Mouse (Mus musculus) myocyte (in vitro differentiated cells): ENCODE measurements around the gene Gm17535.
"Not testable (repeated sequence)": the region's sequence is repeated elsewhere in the genome, so short reads cannot be mapped to it uniquely, and the experiment has no call there.

Experiments used
- E2F4 ChIP-seq: IDR thresholded peaks from one replicate; pipeline ENCODE4 v1.6.1; 2011; ENCODE audit warnings: mild to moderate bottlenecking, control low read depth, moderate library complexity; ENCODE audit not compliant: insufficient read depth
- MYOG ChIP-seq, 3 experiments: IDR thresholded peaks; one replicate each; pipeline ENCODE4 v1.6.1; 2011; ENCODE audit warnings: control low read depth in 2 of 3, low read depth in 2 of 3, mild to moderate bottlenecking in 2 of 3; ENCODE audit not compliant: insufficient read length in 2 of 3, control insufficient read depth in 1 of 3, insufficient read depth in 1 of 3
- POLR2AphosphoS2 ChIP-seq: IDR thresholded peaks from one replicate; pipeline ENCODE4 v1.6.1; 2011; ENCODE audit warnings: low read depth, control low read depth; ENCODE audit not compliant: insufficient read length

- TF ChIP-seq MYOG (IDR thresholded peaks at IDR 0.05; ENCODE audit: control insufficient read depth in 1 of 3, insufficient read depth in 1 of 3, insufficient read length in 2 of 3, low read depth in 2 of 3); POLR2AphosphoS2; E2F4: not testable (repeated sequence)
These were observed 32.3 kb upstream of the Gm17535 start for GRCm38 (mm10) chr9:3001948-3002659.
